Mouse (Mus musculus) embryonic fibroblast, embryonic 13.5 days (primary cell): Measurements from ENCODE around the gene Gpr4. TPM values are rescaled to one million over a fixed set of nuclear protein-coding genes. Genes with fewer than 3 reads are reported as not detected.
A peak's percentile ranks its signal among the peaks of the same experiment; 100 is the strongest.

ENCODE experiments used
- H3K27ac ChIP-seq: 2 replicates; pipeline ENCODE4 v1.5.1; 2012; ENCODE audit warnings: low read length, control low read depth, inconsistent platforms; ENCODE audit not compliant: insufficient read depth
- H3K4me1 ChIP-seq: 2 replicates; pipeline ENCODE4 v1.6.1; 2011; ENCODE audit warnings: low read length; ENCODE audit not compliant: control insufficient read depth, insufficient read depth
- H3K4me3 ChIP-seq: 2 replicates; pipeline ENCODE4 v1.5.1; 2011; ENCODE audit warnings: mild to moderate bottlenecking, control low read depth, low read length; ENCODE audit not compliant: insufficient read depth
- CTCF ChIP-seq: IDR thresholded peaks from 2 replicates; pipeline ENCODE4 v1.5.1; 2011; ENCODE audit warnings: mild to moderate bottlenecking, control low read depth, low read length, moderate library complexity, borderline replicate concordance; ENCODE audit not compliant: insufficient read depth
- POLR2A ChIP-seq: IDR thresholded peaks from 2 replicates; pipeline ENCODE4 v1.6.1; 2011; ENCODE audit warnings: low read depth, mild to moderate bottlenecking, control low read depth, low read length, moderate library complexity
- polyA plus RNA-seq: library from polyadenylated mRNA; stranded (reverse); fragments of >200 nt; gene quantifications from 2 replicates; pipeline ENCODE4 v1.2.4, GENCODE M21; 2011; ENCODE audit warnings: low read depth; ENCODE audit not compliant: missing spikeins, insufficient read length

Gene Gpr4
- polyA plus RNA-seq, 1 experiment, result 0.18 TPM

GRCm38 (mm10) chr7:19172874-19173273 is 39.5 kb upstream of the Gpr4 start:
- TF ChIP-seq CTCF (peak; percentile 48; the same call in 1 of the 2 replicates), POLR2A (no peak)
- Histone ChIP-seq H3K4me1 (no peaks in the 10 kb centered on the region), H3K27ac (no peak overlapping the region), H3K4me3 (no peak overlapping the region; the same call in 1 of the 2 replicates)

GRCm38 (mm10) chr7:19175708-19176515 is 36.4 kb upstream of the Gpr4 start, which contains the start of gene Eml2:
Gene Eml2, plus strand, starts transcription at chr7:19176421.
- Histone ChIP-seq H3K27ac (no peak within 1 kb of the TSS), H3K4me3 (no peak within 1 kb of the TSS), H3K4me1 (no peaks in the 10 kb centered on the region)
- no peak for TF ChIP-seq CTCF
- TF ChIP-seq POLR2A, result no peak

GRCm38 (mm10) chr7:19176516-19176947 is 35.8 kb upstream of the Gpr4 start:
- Histone ChIP-seq H3K4me3 (no peak overlapping the region), H3K27ac (no peak overlapping the region), H3K4me1 (no peaks in the 10 kb centered on the region)
- TF ChIP-seq CTCF (no peak), POLR2A (no peak)

GRCm38 (mm10) chr7:19177216-19177615 is 35.1 kb upstream of the Gpr4 start:
- TF ChIP-seq CTCF (no peak), POLR2A (no peak)
- Histone ChIP-seq H3K4me3 (no peak overlapping the region), H3K27ac (no peak overlapping the region), H3K4me1 (no peaks in the 10 kb centered on the region)

GRCm38 (mm10) chr7:19178035-19178434 is 34.3 kb upstream of the Gpr4 start:
- no peak overlapping the region for H3K4me3 ChIP-seq
- H3K4me1 ChIP-seq, result peaks cover 2% of the 10 kb centered on the region; the same call in 1 of the 2 replicates
- H3K27ac ChIP-seq, result no peak overlapping the region
- TF ChIP-seq CTCF (no peak), POLR2A (no peak)

DNA sequence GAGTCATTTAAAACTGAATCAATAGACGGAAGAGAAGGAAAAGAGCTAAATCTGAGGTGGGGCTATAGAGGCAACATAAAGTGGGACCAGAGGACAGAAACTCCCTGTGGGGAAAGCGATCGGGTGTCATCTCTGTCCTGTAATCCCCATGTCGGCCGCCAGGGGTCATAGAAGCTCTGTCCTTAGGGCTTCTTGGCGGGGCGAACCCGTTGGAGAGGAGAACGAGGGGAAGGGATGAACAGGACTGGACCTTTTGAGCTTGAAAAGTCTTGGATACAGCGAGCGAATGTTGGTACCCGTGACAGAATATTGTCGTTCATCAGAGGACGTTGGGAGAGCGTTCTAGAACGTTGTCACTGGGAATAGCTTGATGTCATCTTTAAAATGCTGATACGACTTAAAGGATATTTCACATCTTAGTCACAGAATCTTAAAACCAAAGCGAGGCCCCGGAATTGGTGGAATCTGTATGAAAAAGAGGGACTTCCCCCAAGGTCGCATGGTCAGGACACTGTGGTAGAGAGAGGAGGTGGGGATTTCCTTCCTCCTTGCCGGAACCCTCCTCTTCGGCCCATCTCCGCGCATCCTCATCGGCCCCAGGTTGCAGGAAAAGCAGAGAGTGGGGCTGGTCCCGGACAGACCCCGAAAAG is 33.8 kb upstream of the Gpr4 start:
- H3K27ac ChIP-seq, result no peak overlapping the region
- H3K4me1 ChIP-seq, result peaks cover 2% of the 10 kb centered on the region; the same call in 1 of the 2 replicates
- TF ChIP-seq POLR2A (no peak), CTCF (peak; percentile 39; the same call in 1 of the 2 replicates)
- peak overlapping the region; percentile 12; the same call in 1 of the 2 replicates for H3K4me3 ChIP-seq

DNA sequence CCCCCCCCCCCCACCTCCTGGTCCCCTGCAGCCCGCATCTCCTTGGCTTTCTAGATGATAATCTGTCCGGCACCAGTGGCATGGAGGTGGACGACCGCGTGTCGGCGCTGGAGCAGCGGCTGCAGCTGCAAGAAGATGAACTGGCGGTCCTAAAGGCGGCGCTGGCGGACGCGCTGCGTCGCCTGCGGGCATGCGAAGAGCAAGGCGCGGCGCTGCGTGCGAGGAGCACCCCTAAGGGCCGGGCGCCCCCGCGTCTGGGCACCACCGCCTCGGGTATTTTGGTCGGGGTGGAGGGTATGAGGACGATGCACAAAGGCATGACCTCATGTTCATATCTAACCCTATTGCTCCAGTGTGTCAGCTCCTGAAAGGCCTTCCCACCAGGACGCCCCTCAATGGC is 33.2 kb upstream of the Gpr4 start:
- H3K27ac ChIP-seq, result no peak overlapping the region
- H3K4me3 ChIP-seq, result no peak overlapping the region
- H3K4me1 ChIP-seq, result peaks cover 2% of the 10 kb centered on the region; the same call in 1 of the 2 replicates
- TF ChIP-seq POLR2A, result no peak
- peak; percentile 86 for TF ChIP-seq CTCF

DNA sequence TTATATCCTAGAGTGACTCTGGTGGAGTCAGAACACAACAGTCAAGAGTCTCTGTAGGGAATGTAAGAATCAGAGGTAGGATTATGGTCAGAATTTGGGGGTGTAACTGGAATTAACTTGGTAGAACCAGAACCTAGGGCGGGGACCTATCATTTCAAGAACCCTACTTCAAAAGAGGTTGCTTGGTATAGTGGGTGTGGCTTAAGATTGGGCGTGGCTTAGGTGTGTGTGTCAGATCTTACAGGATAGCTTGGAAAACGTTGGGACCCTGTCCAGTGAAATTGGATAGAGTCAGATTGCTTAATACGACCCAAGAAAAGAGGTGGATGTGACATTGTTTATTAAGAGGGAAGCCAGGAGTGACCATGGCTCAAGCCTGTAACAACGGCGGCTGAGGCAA is 32.4 kb upstream of the Gpr4 start:
- no peak overlapping the region for H3K4me3 ChIP-seq
- peaks cover 2% of the 10 kb centered on the region; the same call in 1 of the 2 replicates for H3K4me1 ChIP-seq
- TF ChIP-seq POLR2A (no peak), CTCF (no peak)
- H3K27ac ChIP-seq, result no peak overlapping the region

DNA sequence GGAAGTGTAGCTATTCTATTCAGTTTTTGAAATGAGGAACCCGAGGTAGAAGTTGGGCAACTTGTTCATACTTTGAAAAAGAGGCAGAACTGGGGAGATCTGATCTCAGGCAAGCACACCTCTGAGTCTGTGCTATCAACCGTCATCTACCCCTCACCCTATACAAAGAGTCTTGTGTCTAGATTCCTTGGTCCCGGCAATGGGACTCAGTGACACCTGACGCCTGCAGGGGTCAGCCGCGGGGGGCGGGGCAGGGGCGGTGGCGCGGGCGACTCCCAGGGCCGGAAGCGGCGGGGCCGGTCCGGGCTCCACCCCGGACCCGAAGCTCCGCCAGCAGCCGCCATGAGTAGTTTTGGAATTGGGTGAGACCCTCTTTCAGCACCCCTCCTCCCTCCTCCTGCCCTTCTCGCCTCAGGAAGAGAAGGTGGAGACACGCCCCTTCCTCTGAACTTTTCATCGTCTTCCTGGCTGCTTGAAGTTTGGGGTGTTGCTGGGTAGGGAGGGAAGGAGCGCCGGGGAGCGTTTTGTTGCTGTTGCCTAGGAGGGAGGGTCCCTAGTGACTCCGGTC is 31.4 kb upstream of the Gpr4 start:
- TF ChIP-seq POLR2A (peak; percentile 42; the same call in 1 of the 2 replicates), CTCF (no peak)
- H3K4me1 ChIP-seq, result peaks cover 2% of the 10 kb centered on the region; the same call in 1 of the 2 replicates
- no peak overlapping the region for H3K27ac ChIP-seq
- H3K4me3 ChIP-seq, result peak overlapping the region; percentile 51

DNA sequence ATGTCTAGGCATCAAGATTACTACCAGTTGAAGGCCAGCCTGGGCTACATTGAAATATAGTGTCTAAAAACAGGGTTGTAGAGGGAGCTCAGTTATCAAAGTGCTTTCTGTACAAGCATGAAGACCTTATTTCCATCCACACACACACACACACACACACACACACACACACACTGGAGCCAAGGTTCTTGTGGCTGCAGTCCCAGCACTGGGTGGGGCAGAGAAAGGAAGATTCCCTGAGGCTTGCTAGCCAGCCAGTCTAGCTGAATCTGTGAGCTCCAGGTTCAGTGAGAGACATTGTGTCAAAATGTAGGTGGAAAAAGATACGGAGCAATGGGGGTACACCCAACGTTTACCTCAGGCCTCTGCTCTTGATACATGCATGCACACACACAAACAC is 28.1 kb upstream of the Gpr4 start:
- TF ChIP-seq CTCF (no peak), POLR2A (no peak)
- no peak overlapping the region for H3K27ac ChIP-seq
- no peak overlapping the region for H3K4me3 ChIP-seq
- peaks cover 2% of the 10 kb centered on the region; the same call in 1 of the 2 replicates for H3K4me1 ChIP-seq
